Mouse (Mus musculus) urinary bladder, postnatal 4 days (tissue): ENCODE data around the gene Wdfy3.

Source experiments
- DNase-seq, 2 experiments: peaks; one replicate each; pipeline ENCODE4 v3.0.0; 2021 to 2022; ENCODE audit warnings: low spot score in 2 of 2

Wdfy3 gene

DNA sequence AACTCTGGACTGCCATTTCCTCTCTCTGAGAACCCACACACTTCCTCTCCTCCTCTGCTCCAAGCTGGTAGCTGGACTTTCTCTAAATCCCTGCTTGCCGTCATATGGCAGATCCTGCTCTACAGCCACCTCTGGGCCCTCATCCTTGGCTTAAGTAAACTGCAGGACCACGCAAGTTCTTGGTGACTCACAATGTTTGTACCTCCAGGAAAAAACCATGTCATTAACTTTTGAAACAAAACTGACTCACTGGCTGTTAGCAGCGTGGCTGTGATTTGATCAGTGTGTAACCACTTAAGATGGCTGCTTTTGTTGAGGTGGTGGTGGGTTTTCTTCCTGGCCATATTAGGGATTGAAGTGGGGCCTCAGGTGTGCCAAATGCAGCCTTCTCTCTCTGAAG lies 285.4 kb downstream of the Wdfy3 start:
- DNase-seq = no peak
